Mouse (Mus musculus) midbrain, embryonic 11.5 days (tissue): Measurements from ENCODE around the gene Ccr1. TPM values are rescaled to one million over a fixed set of nuclear protein-coding genes. Genes with fewer than 3 reads are reported as not detected.
"Not testable (repeated sequence)": the region's sequence is repeated elsewhere in the genome, so short reads cannot be mapped to it uniquely, and the experiment has no call there.

Experiments used
- ATAC-seq: fragments of 200-750 bp; cut with Nextera tagmentation; 2 replicates; pipeline ENCODE4 v1.8.0; 2017; ENCODE audit warnings: moderate TSS enrichment, moderate library complexity; ENCODE audit not compliant: low FRiP score
- DNase-seq: peaks from one replicate; pipeline ENCODE4 v3.0.0; 2015; ENCODE audit warnings: low spot score; ENCODE audit errors: missing footprints
- H3K27ac ChIP-seq: fragments of 300-500 bp; sonication (generic); 2 replicates; pipeline ENCODE4 v1.5.1; 2014; ENCODE audit warnings: low read depth, low read length
- H3K27me3 ChIP-seq: fragments of 300-500 bp; sonication (generic); 2 replicates; pipeline ENCODE4 v1.6.1; 2014; ENCODE audit warnings: mild to moderate bottlenecking, low read length, moderate library complexity, mixed read lengths; ENCODE audit not compliant: control insufficient read depth, insufficient read depth
- H3K36me3 ChIP-seq: fragments of 300-500 bp; sonication (generic); 2 replicates; pipeline ENCODE4 v1.6.1; 2014; ENCODE audit warnings: mild to moderate bottlenecking, low read length, moderate library complexity, mixed read lengths; ENCODE audit not compliant: control insufficient read depth, insufficient read depth
- H3K4me1 ChIP-seq: fragments of 300-500 bp; sonication (generic); 2 replicates; pipeline ENCODE4 v1.6.1; 2014; ENCODE audit warnings: low read length; ENCODE audit not compliant: control insufficient read depth, insufficient read depth
- H3K4me2 ChIP-seq: fragments of 300-500 bp; sonication (generic); 2 replicates; pipeline ENCODE4 v1.6.1; 2014; ENCODE audit warnings: mild to moderate bottlenecking, moderate library complexity
- H3K4me3 ChIP-seq: fragments of 300-500 bp; sonication (generic); 2 replicates; pipeline ENCODE4 v1.5.1; 2014; ENCODE audit warnings: low read depth, low read length
- H3K9ac ChIP-seq: fragments of 300-500 bp; sonication (generic); 2 replicates; pipeline ENCODE4 v1.6.1; 2014; ENCODE audit warnings: low read length
- H3K9me3 ChIP-seq: fragments of 300-500 bp; sonication (generic); 2 replicates; pipeline ENCODE4 v1.6.1; 2016; ENCODE audit warnings: low read length; ENCODE audit not compliant: control insufficient read depth
- WGBS: fragments of 180-500 bp; shearing (Covaris S2); extraction: QIAGEN DNeasy Blood & Tissue Kit; methylation state at CpG from one replicate; pipeline ENCODE4 v1.1.7; 2014; 5-methylcytosine and 5-hydroxymethylcytosine counted together
- polyA plus RNA-seq: library from polyadenylated mRNA; unstranded; fragments of >200 nt; fragmentation: Nextera tagmentation; extraction: Ambion mirVana; gene quantifications from 2 replicates; pipeline ENCODE4 v1.2.1, GENCODE M21; 2014

Ccr1 gene
- polyA plus RNA-seq, 1 experiment from 2014 or later, result 1.4 TPM

DNA sequence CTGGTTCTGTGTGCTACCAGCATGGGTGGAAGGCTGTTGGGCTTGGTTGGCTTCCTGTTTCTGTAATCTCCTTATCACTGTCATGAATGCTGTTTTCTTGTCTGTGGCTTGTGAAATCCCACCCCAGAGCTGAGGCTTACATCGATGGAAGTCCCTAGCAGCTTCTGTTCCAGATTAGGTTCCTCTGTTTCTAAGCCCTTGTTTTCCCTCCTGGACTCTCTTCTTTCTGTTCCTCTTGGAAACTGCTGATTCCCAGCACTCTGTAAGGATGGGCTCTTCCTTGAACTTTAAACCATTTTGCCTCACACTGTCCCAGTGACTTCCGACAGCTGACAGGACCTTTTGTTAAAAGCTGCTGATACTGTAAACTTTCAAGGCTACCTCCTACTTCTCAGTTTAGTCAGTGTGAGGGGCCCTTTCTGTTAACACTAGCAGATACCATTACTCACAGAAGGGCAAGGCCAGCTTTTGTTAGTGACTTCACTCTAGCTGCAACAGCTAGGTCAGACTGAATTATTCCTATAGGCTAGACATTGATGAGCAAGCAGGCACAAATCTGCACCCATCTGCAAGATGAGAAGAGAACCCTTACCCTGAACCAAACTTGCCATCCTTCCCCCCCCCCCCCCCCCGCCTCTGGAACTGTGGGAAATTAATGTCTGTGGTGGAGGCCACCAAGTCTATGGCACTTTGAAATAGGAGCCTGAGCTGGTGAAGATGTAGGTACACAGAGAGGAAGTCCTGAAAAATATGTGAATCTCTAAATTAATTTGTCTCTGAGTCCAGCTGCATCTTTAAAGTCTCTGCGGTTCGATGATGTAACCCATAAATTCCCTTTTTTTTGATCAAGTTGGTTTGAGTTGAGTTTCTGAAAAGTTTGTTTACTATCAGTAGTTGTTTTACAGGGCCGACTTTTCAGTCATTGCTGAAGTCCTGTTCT, 36.5 kb downstream of the Ccr1 start:
- ATAC-seq (no peak), DNase-seq (no peak)
- H3K9ac ChIP-seq, result no peak overlapping the region
- no peak overlapping the region for H3K4me2 ChIP-seq
- 75% methylated on average over 6 of the region's 6 CpGs for WGBS
- no peaks in the 10 kb centered on the region for H3K36me3 ChIP-seq
- no peak overlapping the region for H3K4me3 ChIP-seq
- no peaks in the 10 kb centered on the region for H3K4me1 ChIP-seq
- no peaks in the 10 kb centered on the region for H3K27me3 ChIP-seq
- no peak overlapping the region for H3K27ac ChIP-seq
- H3K9me3 ChIP-seq, result no peaks in the 10 kb centered on the region

DNA sequence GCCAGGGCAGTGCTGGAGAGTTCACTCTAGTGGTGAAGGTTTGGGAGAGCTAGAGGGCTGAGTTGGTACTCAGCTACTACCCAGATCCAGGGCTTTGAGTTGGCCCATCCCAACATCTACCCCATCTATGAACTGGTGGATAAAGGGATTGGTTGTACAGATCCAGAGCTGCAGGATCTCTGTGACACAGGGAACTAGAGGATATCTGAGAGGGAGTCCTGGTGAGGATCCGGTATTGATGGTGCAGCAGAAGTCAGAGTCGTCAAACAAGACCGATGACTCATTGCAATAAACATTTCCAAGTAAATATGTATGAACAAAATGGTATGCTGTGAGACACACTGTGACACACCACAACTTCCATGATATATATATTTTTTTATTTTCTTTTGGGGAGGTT, 37.6 kb downstream of the Ccr1 start:
- Histone ChIP-seq H3K4me2 (no peak overlapping the region), H3K4me1 (no peaks in the 10 kb centered on the region), H3K27ac (no peak overlapping the region), H3K9ac (no peak overlapping the region), H3K9me3 (no peaks in the 10 kb centered on the region), H3K36me3 (no peaks in the 10 kb centered on the region), H3K27me3 (no peaks in the 10 kb centered on the region), H3K4me3 (no peak overlapping the region)
- DNase-seq (no peak), ATAC-seq (no peak)
- WGBS, result 95% methylated on average over 3 of the region's 3 CpGs

DNA sequence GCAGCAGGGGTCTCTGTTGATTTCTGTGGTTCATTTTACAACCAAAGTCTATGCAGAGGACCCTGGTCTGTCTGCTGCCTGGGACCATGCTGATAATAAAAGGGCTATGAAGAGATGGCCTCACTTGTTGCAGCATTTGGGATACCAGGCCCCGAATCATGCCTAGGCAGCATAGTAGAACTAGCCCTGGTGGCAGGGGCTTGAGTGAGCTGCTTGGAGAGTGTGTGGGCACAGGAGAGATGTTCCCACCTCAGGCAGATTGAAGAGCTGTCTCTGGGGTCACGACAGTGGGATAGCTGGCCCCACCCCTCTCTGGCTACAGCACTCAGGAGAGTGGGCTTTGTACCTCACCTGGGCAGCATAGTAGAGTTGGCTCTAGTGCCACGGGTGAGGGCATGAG, 38.0 kb downstream of the Ccr1 start:
- no peak for ATAC-seq
- no peak overlapping the region for H3K4me3 ChIP-seq
- WGBS, result 81% methylated on average over 3 of the region's 3 CpGs

GRCm38 (mm10) chr9:123929936-123930335, 38.6 kb downstream of the Ccr1 start:
- ATAC-seq (no peak), DNase-seq (no peak)
- no peaks in the 10 kb centered on the region for H3K36me3 ChIP-seq
- H3K4me1 ChIP-seq, result no peaks in the 10 kb centered on the region
- H3K27me3 ChIP-seq, result no peaks in the 10 kb centered on the region
- no peak overlapping the region for H3K4me2 ChIP-seq
- no peak overlapping the region for H3K4me3 ChIP-seq
- H3K9me3 ChIP-seq, result no peaks in the 10 kb centered on the region
- 88% methylated on average over 4 of the region's 4 CpGs for WGBS
- H3K27ac ChIP-seq, result no peak overlapping the region
- no peak overlapping the region for H3K9ac ChIP-seq

More for the DNA sequence above, 38.0 kb downstream of the Ccr1 start:
- Histone ChIP-seq H3K9ac (no peak overlapping the region), H3K9me3 (no peaks in the 10 kb centered on the region), H3K4me2 (no peak overlapping the region), H3K4me1 (no peaks in the 10 kb centered on the region), H3K27me3 (no peaks in the 10 kb centered on the region), H3K36me3 (no peaks in the 10 kb centered on the region), H3K27ac (no peak overlapping the region)
- no peak for DNase-seq

DNA sequence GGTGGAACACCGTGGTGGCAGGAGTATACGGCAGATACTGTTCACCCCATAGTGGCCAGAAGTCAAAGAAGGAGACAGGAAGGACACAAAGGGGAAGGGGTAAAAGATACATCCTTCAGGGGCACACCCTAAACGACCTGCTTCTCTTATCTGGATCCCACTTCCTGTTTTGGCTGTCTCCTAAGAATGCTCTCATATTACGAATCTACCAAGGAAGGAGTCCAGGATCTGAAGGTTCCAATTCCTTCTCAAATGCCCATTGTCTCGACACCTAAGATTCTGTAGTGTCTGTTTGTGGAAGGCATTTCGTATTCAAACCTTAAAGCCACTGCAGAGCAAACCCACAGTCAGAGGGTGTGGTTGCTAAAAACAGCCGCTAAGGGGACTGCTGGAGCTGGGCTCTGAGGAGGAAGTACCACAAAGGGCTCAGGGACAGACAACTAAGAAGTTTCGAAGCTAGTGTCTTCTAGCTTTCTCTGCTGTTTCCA, 39.7 kb downstream of the Ccr1 start:
- Histone ChIP-seq H3K4me3 (no peak overlapping the region), H3K27ac (no peak overlapping the region), H3K4me1 (no peaks in the 10 kb centered on the region), H3K27me3 (no peaks in the 10 kb centered on the region), H3K9me3 (no peaks in the 10 kb centered on the region), H3K9ac (no peak overlapping the region), H3K4me2 (no peak overlapping the region), H3K36me3 (no peaks in the 10 kb centered on the region)
- WGBS, result 63% methylated on average over 8 of the region's 8 CpGs
- ATAC-seq, result no peak
- DNase-seq, result no peak

- DNase-seq (no peak), ATAC-seq (no peak)
- Histone ChIP-seq H3K9me3 (no peaks in the 10 kb centered on the region), H3K9ac (no peak overlapping the region), H3K36me3 (no peaks in the 10 kb centered on the region), H3K4me2 (no peak overlapping the region), H3K27ac (no peak overlapping the region), H3K4me1 (peaks cover 2% of the 10 kb centered on the region), H3K4me3 (no peak overlapping the region), H3K27me3 (no peaks in the 10 kb centered on the region)
- 78% methylated on average over 12 of the region's 12 CpGs for WGBS
These were observed 40.3 kb downstream of the Ccr1 start for GRCm38 (mm10) chr9:123928118-123928758.

DNA sequence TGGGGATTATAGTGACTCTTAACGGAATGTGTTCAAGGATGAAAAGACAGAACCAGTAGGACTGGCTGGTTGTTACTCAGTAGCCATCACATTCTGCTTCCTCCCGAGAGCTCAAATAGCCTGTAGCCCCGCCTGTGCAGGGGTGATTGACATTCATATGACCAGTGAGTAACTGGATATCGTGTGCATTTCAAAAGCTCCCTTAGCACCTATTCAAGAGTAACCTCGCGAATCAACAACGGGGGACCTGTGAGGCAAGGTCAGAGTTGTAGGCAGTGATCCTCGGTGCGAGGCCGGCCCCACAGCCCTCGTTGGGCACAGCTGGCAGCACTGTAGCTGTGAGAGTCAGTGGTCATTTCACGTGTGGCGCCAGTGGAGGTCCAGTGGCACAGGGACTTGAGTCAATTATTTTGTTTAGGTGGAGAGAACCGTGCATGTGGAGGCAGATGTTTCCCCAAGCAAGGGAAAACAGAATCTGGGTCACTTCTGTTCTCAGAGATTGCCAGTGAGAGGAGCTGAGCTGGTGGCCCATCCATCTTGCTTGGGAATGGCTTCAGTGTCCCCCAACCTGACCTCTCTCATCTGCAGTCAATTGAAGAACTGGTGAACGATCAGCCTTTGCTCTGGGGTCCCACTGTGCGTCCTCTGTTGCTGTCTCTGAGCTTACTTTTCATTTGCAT, 41.1 kb downstream of the Ccr1 start:
- no peak overlapping the region for H3K4me3 ChIP-seq
- no peak overlapping the region for H3K4me2 ChIP-seq
- no peak overlapping the region for H3K9ac ChIP-seq
- no peaks in the 10 kb centered on the region for H3K36me3 ChIP-seq
- WGBS, result 58% methylated on average over 16 of the region's 16 CpGs
- DNase-seq (no peak), ATAC-seq (no peak)
- no peaks in the 10 kb centered on the region for H3K27me3 ChIP-seq
- peaks cover 2% of the 10 kb centered on the region for H3K4me1 ChIP-seq
- H3K27ac ChIP-seq, result no peak overlapping the region
- no peaks in the 10 kb centered on the region for H3K9me3 ChIP-seq

DNA sequence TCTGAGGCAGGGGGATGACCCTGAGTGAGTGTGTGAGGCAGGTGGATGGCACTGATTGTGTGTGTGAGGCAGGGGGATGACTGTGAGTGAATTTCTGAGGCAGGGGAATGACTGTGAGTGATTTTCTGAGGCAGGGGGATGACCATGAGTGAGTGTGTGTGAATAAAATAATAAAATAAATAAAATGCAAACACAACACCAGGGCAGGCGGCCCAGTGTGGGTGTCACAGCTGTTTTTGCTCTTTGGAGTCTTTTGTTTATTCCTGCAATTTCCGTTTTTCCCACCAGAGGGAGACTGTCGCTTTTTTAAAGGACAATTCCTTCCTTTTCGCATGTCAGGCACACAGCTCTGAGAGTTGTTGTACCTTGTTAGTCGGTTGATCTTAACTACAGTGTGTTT, 42.5 kb downstream of the Ccr1 start:
- H3K27me3 ChIP-seq, H3K9me3 ChIP-seq, H3K4me3 ChIP-seq, ATAC-seq, H3K4me1 ChIP-seq, H3K36me3 ChIP-seq, H3K9ac ChIP-seq, H3K27ac ChIP-seq: not testable (repeated sequence)
- WGBS, result 5% methylated on average over 5 of the region's 5 CpGs
- peak; percentile 98 for DNase-seq
- H3K4me2 ChIP-seq, result peak overlapping the region; percentile 44
